In the genomic region with DNA sequence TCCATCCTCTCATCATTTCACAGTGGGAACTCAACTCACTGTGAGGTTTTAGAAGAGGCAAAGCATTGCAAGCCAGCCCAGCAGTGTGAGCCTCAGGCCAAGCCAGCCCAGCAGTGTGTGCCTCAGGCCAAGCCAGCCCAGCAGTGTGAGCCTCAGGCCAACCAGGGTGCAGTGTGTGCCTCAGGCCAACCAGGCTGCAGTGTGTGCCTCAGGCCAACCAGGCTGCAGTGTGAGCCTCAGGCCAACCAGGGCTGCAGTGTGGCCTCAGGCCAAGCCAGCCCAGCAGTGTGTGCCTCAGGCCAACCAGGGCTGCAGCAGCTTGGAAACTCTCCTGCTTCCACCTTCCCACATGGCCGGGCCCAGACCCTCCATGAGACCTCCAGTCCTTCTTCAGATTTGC, we compare ENCODE assay signal across 9 mouse cellular contexts.
DNase-seq lines count a peak whose midpoint lies in the region; ATAC-seq and TF ChIP-seq lines count a peak whose summit lies in the region.
"Had no signal": no experiment of that assay in that cellular context is flagged by ENCODE, and none has a peak within 500 bp of the region (broad histone marks: within the 10 kb centered on the region; RNA-seq: fewer than 3 reads in every experiment).

No protein-coding gene starts in this region.

- H3K9ac ChIP-seq in heart, embryonic 13.5 days, result 0 out of 2 replicates have a peak overlapping the region, but pooled peaks have one; percentile 19
- H3K9ac ChIP-seq in liver, embryonic 14.5 days (replicated peaks), result no peak overlapping the region

- H3K4me3 ChIP-seq in heart, embryonic 13.5 days, result no peak overlapping the region
- H3K4me3 ChIP-seq in liver, embryonic 14.5 days (ENCODE audit: insufficient read depth in 1 of 2, low read depth in 2 of 2, low read length in 2 of 2), result no peak overlapping the region

- no peak for TF ChIP-seq CTCF in liver, embryonic 14.5 days (IDR thresholded peaks at IDR 0.05; ENCODE audit: low read depth)

- no peaks in the 10 kb centered on the region for H3K9me3 ChIP-seq in heart, embryonic 13.5 days
- H3K9me3 ChIP-seq in liver, embryonic 14.5 days (ENCODE audit: control insufficient read depth, low read length), result no peaks in the 10 kb centered on the region

- no peak for TF ChIP-seq EP300 in liver, embryonic 14.5 days (IDR thresholded peaks at IDR 0.05; ENCODE audit: low read depth)

- no peak overlapping the region for H3K4me2 ChIP-seq in heart, embryonic 13.5 days
- no peak overlapping the region for H3K4me2 ChIP-seq in liver, embryonic 14.5 days (ENCODE audit: low read depth)

- peaks cover 40% of the 10 kb centered on the region for H3K4me1 ChIP-seq in heart, embryonic 13.5 days
- peaks cover 0 to 4% of the 10 kb centered on the region in 2 experiments; a peak in 2 of 4 replicates for H3K4me1 ChIP-seq in liver, embryonic 14.5 days (replicated peaks; ENCODE audit: control insufficient read depth in 2 of 2, insufficient read depth in 2 of 2, low read length in 1 of 2)

- H3K36me3 ChIP-seq in heart, embryonic 13.5 days, result no peaks in the 10 kb centered on the region
- no peaks in the 10 kb centered on the region for H3K36me3 ChIP-seq in liver, embryonic 14.5 days (replicated peaks; ENCODE audit: control insufficient read depth, insufficient read depth, low read depth)

- no peaks in the 10 kb centered on the region for H3K27me3 ChIP-seq in heart, embryonic 13.5 days (replicated peaks)
- H3K27me3 ChIP-seq in liver, embryonic 14.5 days (ENCODE audit: control insufficient read depth, insufficient read depth, low read length), result no peaks in the 10 kb centered on the region

- ATAC-seq in heart, embryonic 13.5 days (ENCODE audit: extremely low read depth, insufficient number of reproducible peaks, low FRiP score, low TSS enrichment), result peak; percentile 58; the same call in 1 of the 2 replicates
- peak; percentile 67 for ATAC-seq in liver, embryonic 14.5 days (ENCODE audit: insufficient read depth)
- ATAC-seq in megakaryocyte progenitor cell, adult 5-6 weeks (replicated peaks; ENCODE audit: poor library complexity), result no peak

- DNase-seq in heart, adult 18-20 months, result no peak
- peak; percentile 35 for DNase-seq in Muller cell, postnatal 12 days (ENCODE audit: inconsistent ontology term)
- peak; percentile 44 for DNase-seq in fibroblast of lung, adult 2 months (ENCODE audit: low read depth)
- DNase-seq in liver, embryonic 14.5 days (ENCODE audit: low read depth in 3 of 3, low spot score in 3 of 3), result no peak
- DNase-seq in thymus, postnatal 14 days, result no peak
- DNase-seq in spleen, postnatal 36 days (ENCODE audit: low spot score in 2 of 2), result no peak
- DNase-seq: layer of hippocampus, postnatal 36 days had no signal

- peak overlapping the region; percentile 50 for H3K27ac ChIP-seq in heart, embryonic 13.5 days (replicated peaks)
- no peak overlapping the region for H3K27ac ChIP-seq in liver, embryonic 14.5 days

- 53% methylated on average over 1 of the region's 1 CpGs for WGBS in heart, embryonic 13.5 days
- 42% methylated on average over 1 of the region's 1 CpGs for WGBS in liver, embryonic 14.5 days (ENCODE audit: insufficient replicate concordance)

Comparison
In these comparisons a context has a peak if more than half of its experiments do, and no peak if none do; other contexts are left out.
1. DNase-seq: peak in Muller cell, postnatal 12 days (single experiment) and fibroblast of lung, adult 2 months (single experiment); none in heart, adult 18-20 months (0 of 2), liver, embryonic 14.5 days (0 of 3), thymus, postnatal 14 days (single experiment) and spleen, postnatal 36 days (0 of 2).